Mouse (Mus musculus) CD8-positive naive resting alpha-beta T cell, adult 2 months (primary cell): ENCODE data around the gene Luc7l2.

Experiments
- DNase-seq, 2 experiments: peaks; one replicate each; pipeline ENCODE4 v3.0.0; 2022; ENCODE audit warnings: low read depth in 2 of 2, low spot score in 2 of 2

The Luc7l2 gene

GRCm38 (mm10) chr6:38552636-38553000, 1.5 kb downstream of the Luc7l2 start:
- DNase-seq, result no peak

- no peak for DNase-seq
Measured at GRCm38 (mm10) chr6:38576096-38576495, 25.0 kb downstream of the Luc7l2 start.

- no peak for DNase-seq
Measured at GRCm38 (mm10) chr6:38580112-38580857, 29.2 kb downstream of the Luc7l2 start.

GRCm38 (mm10) chr6:38581711-38582110, 30.6 kb downstream of the Luc7l2 start:
- DNase-seq, result no peak

GRCm38 (mm10) chr6:38597481-38597880, 46.3 kb downstream of the Luc7l2 start:
- DNase-seq, result no peak

GRCm38 (mm10) chr6:38609892-38610291, 58.8 kb downstream of the Luc7l2 start:
- DNase-seq, result no peak

- DNase-seq, result no peak
Measured at GRCm38 (mm10) chr6:38622406-38622805, 71.3 kb downstream of the Luc7l2 start.

GRCm38 (mm10) chr6:38623457-38623856, 72.3 kb downstream of the Luc7l2 start:
- no peak for DNase-seq

GRCm38 (mm10) chr6:38624439-38624838, 73.3 kb downstream of the Luc7l2 start:
- DNase-seq, result no peak

GRCm38 (mm10) chr6:38626086-38626485, 75.0 kb downstream of the Luc7l2 start:
- no peak for DNase-seq

- DNase-seq, result no peak
Measured at GRCm38 (mm10) chr6:38627081-38627480, 75.9 kb downstream of the Luc7l2 start.

- no peak for DNase-seq
Measured at GRCm38 (mm10) chr6:38627486-38627885, 76.4 kb downstream of the Luc7l2 start.

- DNase-seq, result no peak
Measured at GRCm38 (mm10) chr6:38629556-38629955, 78.4 kb downstream of the Luc7l2 start.

GRCm38 (mm10) chr6:38632826-38633225, 81.7 kb downstream of the Luc7l2 start:
- no peak for DNase-seq

GRCm38 (mm10) chr6:38634461-38634860, 83.3 kb downstream of the Luc7l2 start:
- DNase-seq, result no peak

- no peak for DNase-seq
Measured at GRCm38 (mm10) chr6:38635941-38636851, 85.1 kb downstream of the Luc7l2 start.

GRCm38 (mm10) chr6:38636852-38637618, 85.9 kb downstream of the Luc7l2 start, which contains the start of gene Klrg2:
Gene Klrg2, minus strand, starts transcription at chr6:38637242.
- DNase-seq, result no peak

- no peak for DNase-seq
Measured at GRCm38 (mm10) chr6:38640401-38640800, 89.3 kb downstream of the Luc7l2 start.

GRCm38 (mm10) chr6:38641228-38641627, 90.1 kb downstream of the Luc7l2 start:
- no peak for DNase-seq

- no peak for DNase-seq
Measured at GRCm38 (mm10) chr6:38641645-38642044, 90.5 kb downstream of the Luc7l2 start.

GRCm38 (mm10) chr6:38642593-38642992, 91.5 kb downstream of the Luc7l2 start:
- DNase-seq, result no peak
